Mouse (Mus musculus) right cerebral cortex, postnatal 10 days (tissue): ENCODE measurements around the gene Ctu2.
A peak's percentile ranks its signal among the peaks of the same experiment; 100 is the strongest.

Source experiments
- DNase-seq, 2 experiments: peaks; one replicate each; pipeline ENCODE4 v3.0.0; 2021; ENCODE audit warnings: low spot score in 2 of 2

Gene Ctu2

DNA sequence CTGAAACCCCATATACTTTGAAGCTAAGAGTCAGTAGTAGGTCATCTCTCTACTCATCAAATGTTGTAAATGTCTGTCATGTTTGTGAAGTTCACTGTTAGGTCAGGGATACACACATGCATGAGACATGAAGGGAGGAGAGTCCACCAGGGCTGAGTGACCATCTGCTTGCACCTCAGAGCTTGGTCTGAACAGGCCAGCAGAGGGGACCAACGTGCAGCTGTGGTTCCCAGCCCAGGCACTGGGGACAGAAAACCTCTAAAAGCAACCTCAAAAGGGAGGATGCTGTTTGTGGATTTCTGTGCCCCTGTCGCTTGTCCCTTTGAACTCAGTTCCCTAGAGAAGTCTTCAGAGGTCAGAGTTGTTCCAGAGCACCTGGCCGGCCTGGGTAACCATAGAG lies 30.7 kb upstream of the Ctu2 start:
- DNase-seq: peak in 1 of 2 experiments; percentile 22

DNA sequence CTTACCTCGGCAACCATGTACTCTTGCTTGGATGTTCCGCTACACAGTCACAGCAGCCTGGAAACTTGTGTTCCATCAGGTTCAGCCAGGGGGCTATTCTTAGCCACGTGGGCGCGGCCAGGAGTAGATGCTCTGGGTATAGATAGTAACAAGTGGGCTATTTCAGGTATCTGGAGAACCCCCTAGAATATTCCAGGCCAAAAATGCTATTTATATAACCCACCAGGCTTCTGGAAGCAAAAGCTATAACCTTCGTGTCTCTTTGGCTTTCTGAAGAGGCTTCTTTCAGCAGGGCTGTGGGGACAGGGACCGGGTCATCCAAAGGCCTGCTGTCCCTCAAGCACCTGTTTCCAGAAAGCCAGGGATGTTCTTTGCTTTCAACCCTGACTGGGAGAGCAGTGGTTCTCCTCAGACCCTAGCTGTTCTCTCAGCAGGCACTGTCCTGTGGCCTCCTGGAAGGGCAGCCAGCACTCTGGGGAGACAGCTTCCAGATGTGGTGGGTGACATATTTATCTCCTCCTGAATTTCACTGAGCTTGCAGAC lies 24.7 kb upstream of the Ctu2 start:
- no peak for DNase-seq

DNA sequence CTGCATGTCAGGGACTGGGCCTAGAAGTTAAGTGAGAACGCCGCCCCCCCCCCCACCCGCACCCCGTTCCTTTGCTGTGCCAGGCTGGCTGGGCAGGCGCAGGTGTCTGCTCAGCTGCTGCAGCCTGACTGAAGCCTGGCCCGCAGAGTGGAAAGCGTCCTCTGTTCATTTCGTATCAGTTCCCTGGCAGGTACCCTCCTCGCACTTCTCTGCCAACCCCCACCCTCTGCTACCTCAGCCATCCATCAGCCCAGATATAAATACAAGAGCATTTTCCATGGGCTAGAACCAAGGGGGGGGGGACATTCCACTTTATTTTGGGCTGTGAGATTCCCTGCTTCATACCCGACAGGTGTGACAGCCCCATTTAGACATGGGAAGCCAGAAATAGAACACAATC lies 23.8 kb upstream of the Ctu2 start:
- DNase-seq: no peak

DNA sequence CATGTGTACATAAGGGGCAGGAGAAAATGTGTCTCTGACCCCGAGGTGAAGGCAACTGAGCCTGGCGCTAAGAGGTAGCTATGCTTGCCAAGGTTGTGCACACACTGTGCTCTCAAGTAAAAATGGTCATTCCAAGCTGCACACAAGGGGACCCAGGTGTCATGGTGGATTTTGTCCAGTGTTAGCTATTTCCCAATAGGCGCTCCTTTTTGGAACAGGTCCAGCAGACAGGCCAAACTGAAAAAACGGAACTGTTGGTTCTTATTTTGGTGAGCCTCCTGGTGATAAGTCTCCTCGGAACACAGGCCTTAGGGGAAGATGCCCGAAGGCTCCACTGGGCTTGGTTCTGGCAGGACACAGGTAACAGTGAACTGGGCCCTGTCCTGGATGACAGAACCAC lies 21.5 kb upstream of the Ctu2 start:
- DNase-seq: no peak

DNA sequence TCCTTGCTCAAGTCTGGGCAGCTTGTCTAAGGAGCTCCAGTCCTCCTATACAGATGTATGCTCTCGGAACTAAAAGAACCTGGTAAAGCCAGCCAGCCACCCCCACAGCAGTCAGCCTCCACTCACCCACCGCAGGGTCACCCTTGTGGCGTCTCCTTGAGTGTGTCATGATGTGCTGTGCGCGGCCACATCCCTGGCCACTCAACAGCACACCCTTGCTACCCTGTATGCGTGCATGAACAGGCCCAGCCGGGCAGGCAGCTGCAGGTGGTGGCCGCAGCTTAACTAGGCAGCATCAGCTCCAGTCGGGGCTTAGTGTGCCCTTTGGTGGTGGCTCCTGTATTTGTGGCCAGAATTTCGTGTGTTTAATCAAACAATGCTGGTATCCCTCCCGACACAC lies 18.8 kb upstream of the Ctu2 start:
- no peak for DNase-seq

DNA sequence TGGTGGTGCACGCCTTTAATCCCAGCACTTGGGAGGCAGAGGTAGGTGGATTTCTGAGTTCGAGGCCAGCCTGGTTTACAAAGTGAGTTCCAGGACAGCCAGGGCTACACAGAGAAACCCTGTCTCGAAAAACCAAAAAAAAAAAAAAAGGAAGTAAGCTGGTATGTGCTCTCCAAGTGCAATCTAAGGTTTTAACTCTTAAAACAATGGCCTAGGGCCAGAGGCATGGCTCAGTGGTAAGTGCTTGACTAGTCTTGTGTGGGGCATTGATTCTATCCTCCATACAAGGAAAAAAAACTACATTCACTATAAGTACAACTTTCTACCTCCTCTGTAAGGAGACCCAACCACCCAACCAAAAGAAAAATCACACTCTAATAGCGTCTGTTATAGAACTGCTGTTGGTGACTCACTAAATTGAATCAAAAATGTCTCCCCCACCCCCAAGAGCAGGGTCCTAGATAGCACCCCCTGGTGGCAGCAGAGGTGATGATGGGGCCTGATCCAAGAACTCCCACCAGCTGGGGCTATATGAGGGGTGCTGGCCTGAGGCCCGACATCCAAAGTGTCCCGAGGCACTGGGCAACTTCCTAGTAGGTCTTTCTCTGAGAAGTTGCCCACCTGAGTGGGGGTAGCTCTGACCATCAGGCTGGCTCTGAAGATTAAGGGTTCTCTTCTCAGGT lies 16.6 kb upstream of the Ctu2 start:
- DNase-seq: no peak

DNA sequence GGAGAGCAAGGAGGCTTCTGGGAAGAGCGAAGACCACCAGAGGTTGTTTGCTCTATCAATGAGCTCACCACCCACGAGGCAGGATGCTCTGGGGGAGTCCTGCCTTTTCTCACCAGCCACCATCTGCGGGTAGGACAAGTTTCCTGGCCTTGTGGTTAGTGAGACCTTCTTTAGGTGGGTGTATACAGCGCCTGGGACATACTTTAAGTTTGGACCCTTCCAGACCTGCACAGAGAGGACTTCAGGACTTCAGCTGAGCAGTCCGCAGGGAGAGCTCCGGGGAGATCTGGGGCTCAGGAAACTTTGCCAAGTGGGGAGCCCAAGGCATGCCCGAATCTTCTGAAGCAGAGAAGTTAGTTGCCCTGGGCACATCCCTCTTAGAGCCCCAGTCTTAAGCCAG lies 16.0 kb upstream of the Ctu2 start:
- no peak for DNase-seq

DNA sequence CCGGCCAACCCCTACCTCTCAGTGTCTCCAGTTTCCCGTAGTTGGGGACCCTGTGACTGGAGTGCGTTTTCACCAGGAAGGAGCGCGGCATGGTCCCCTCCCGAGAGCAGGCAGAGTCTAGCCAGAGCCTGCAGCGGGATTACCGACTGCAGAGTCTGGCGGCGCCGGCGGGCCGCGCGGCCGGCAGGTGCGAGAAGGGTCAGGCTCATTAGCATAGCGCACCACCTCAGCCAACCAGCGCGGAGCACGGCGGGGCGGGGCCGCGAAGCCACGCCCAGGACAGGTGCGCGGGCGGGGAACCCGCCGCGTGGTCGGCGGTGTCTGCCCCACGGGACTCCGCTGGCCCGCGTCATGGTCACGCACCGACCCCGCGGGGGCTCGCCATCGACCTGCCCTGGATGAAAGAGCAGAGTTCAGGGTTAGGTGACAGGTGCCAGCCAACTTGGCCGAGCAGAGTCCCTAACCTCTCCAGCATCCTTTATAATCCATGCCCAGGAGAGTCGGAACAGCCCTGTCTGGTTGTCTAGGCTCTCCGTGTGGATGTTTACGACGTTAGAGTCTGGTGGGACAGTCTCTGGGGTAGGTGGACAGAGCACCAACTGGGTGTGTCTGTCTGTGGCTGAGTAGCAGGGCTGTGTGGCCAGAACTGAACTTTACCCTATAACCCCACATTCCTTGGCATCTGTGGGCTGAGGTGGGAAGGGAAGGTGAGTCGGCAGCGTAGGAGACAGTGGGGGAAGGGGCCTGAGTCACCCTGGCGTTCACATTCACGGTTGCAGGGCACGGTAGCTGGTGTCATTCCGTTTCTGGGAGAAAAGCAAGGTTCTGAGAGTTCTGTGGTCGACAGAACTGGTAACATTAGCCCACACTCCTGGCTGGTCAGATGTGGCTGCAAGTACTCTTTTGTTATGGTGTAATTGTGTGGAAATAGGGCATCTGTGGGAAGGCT lies 15.1 kb upstream of the Ctu2 start, which contains the start of gene Snai3:
TSS of gene Snai3 (minus strand) at position 210 of the 949 bp plus-strand sequence.
- DNase-seq: no peak

DNA sequence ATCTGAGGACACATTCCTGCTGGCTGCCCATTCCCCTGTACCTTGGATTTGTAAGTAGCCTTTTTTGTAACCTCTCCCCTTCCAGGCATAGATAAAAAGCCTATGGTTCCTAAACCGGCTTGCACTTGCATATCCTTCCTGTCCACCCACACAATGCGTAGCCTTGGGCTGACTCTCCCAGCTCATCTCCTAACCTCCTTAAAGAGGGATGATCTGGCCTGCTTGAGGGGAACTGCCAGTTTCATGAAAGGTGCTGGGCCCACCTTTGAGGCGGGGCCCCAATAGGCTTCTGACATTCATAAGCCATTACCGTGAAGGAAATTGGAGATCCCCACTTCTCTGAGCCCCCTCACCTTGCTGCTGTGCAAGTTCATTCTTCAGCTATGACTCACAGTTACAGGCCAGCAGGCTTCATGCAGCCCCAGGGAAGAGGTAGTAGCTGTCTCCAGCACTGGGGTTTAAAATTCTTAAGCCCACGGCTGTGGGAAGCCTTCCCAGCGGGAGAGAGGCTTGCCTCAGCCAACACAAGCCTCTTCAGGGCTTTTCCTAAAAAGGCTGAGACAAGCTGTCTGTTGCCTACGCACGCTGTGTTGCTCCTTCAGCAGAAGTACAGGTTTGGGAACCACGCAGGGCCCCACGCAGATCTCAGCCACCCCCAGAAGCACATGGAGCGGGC lies 14.3 kb upstream of the Ctu2 start:
- no peak for DNase-seq

DNA sequence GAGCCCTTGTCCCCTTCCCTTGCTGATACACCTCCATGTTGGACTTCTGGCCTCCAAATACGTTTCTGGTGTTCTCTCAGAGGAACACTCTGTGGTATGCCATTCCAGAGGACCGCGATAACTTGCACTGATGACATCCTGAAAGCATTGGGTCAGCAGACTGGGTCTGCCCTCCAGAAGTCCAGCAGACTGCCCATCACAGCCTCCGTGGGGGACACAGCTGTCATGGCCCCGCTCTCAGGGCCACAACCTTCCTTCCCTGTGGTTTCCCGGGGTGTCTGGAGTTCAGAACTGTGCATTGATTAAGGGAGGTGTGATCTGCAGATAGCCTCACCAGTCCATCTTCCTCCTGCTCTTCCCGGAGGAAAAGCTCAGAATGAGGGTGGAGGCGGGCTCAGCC lies 13.4 kb upstream of the Ctu2 start:
- no peak for DNase-seq

DNA sequence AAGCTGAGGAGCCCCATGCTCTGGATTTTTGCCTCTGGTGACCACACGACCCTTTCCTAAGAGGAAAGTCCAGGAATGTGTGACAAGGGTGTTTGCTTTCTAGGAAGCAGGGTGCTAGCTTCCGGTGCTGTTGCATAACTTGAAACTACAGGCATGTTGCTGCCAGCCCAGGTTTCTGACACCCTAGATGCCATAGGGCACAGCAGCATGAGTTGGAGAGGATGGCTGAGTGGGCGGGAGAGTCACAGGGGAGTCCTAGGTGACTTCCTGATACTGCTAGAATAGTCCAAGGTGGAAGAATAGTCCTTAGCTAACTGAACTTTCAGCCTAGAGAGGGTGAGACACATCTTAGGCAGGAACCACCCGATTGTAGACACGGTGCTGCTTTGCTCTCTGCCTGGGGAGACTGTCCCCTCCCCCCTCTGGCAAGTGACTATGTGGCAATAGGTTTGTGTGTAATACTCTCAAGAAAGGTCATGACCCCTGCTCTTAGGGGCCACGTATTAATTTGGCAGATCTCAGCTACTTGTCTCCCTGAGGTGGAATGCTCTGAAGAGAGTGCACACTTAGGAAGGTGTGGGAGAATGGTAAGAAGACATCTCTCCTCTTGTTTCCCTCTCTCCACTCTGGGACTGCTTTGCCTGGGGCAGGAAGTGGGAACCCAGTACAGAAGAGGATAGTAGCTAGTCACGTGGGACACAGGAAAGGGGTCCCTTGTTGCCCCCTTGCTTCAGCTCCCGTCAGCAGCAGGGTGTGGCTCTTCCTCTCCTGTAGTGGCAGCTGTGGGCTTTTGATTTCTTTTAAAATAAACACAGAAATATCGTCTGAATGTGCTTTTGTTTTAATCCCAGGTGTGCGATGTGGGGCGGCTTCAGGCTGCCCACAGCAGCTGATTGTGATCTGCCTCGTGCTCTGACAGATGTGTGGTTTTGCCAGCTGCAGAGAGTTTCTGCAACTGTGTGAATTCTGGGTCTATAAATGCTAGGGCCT lies 12.0 kb upstream of the Ctu2 start:
- DNase-seq: no peak

DNA sequence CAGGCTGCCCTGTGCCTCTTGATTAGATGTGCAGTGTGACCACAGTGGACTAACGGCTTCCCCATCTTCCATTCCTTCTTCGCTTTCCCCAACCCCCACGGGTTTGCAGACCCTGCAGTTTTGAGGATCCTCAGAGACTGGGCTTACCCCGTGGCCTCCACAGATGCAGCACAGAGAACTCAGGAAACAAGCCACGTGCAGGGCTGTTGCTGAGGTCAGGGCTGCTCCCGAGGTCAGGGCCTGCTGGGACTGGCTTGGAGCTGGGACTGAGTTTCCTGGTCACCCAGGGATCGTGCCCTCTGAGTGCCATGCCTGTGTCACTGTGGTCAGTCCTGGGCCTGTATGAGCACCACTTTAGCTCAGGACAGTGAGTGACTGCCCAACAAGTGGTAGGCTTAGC lies 11.0 kb upstream of the Ctu2 start:
- no peak for DNase-seq

DNA sequence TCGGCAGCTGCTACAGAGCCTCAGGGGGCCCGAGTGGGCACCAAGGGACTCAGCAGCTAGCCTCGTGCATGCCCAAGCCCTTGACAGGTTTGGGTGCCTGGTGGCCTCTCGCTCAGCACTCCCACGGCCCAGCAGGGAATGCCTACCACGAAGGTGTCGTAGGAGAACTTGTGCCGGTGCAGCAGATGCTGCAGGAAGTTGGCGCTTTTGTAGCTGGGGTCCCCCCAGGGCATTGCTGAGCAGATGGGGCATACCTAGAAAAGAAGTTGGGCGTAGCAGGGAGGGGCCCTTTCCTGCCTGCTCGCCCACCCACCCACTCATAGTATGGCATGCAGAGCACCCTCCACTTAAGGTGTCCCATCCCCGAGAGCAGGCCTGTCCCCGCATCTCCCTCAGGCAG lies 8.1 kb upstream of the Ctu2 start:
- no peak for DNase-seq

DNA sequence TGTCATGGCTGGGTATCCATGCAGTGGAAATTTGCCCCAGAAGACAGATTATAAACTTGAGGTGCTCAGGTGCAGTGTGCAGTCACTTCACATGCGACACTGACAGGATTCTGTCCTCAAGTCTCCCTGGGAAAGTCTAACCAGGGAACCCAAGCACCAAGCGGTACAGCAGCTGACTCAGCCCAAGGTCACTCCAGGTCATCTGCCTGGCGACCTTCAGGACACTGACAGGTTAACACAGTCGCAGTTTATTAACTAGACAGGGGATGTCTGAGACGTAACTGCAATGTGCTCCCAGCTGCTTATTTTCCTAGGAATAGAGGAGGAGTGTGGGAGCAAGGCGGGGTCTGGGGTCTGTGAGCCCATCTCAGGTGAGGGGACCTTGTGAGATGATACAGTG lies 6.5 kb upstream of the Ctu2 start:
- DNase-seq: no peak

DNA sequence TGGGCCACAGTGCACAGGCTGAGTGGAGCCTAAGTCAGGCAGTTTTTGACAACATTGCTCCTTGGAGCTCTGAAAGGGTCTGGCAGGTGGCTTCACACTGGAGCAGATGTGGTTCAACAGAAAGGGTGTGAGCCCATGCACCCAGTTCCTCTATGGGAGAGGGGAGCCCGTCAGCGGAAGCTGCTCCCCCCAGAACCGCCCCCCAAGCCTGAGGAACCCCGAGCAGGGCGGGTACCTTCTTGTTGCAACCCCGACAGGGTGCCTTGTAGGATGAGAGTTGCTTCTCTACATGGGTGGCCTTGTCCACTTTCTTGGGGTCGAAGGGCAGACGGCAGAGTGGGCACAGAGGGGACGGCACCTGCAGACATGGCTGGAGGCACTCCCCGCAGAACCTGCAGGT lies 6.0 kb upstream of the Ctu2 start:
- DNase-seq: no peak

DNA sequence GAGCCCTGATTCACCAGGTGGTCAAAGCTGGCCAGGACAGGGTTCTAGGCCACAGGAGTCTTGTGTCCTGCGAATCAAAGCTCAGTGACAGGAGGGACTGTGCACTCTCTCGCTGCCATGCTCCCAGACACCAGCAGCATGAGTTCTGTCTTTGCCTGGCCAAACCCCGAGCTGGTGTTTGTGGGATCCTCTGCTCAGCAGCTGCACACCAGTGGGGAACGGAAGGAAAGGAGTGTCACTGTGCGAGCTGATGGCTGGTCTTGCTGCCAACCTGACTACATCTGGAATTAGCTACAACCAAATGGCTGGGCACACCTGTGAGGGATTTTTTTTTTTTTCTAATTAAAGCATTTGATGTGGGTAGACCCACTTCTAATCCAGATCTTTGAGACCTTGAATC lies 5.3 kb upstream of the Ctu2 start:
- DNase-seq: no peak

DNA sequence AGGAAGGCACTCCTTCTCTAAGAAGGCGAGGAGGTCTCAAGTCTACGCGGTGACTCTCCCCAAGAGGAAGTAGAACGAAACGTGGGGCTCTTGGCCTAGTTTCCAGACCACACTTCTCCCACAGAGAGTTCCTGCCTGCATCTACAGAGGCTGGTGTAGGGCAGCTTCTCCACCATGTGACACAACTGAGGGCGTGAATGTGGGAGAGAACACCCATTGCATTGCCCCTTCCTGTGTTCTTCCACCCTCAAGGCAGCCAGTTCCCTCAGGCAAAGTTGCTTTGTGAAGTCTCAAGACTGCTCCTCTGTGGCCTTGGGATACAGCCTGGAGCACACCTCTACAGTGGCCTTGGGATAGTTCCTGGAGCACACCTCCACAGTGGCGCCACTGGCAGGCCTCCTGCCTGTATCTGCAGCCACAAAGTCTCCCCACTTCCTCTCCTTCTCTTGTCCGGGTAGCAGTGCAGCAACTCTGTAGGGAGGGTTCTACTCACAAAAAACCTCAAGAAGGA lies 2.0 kb upstream of the Ctu2 start:
- no peak for DNase-seq

DNA sequence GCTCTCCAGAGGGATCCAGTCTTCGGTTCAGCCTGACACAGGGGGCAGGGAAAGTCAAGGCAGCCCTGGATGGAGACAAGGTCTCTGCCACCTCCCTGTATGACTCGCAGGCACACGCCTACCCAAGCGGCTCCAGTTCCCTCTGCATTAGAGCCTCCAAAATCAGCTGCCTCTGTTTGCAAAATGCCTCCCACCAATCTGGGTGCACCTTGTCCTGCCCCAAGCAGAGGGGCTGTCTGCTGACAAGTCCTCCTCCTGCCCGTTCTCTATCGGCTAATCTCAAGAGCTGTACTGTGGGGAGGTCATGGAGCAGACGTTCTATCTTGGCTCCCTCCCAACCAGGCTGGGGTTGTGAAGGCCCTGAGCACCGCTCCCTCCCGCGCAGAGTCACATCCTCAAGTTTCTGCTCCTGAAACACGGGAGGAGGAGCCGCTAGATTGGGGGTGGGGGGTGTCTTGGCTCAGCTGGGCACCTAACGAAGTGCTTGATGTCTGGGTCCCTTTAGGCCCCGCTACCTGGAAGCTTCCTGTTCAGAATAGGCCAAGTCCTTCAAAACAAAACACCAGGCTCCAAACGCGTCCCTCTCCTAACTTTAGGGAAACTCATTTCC lies 887 bp upstream of the Ctu2 start:
- DNase-seq: peak in 1 of 2 experiments; percentile 66

DNA sequence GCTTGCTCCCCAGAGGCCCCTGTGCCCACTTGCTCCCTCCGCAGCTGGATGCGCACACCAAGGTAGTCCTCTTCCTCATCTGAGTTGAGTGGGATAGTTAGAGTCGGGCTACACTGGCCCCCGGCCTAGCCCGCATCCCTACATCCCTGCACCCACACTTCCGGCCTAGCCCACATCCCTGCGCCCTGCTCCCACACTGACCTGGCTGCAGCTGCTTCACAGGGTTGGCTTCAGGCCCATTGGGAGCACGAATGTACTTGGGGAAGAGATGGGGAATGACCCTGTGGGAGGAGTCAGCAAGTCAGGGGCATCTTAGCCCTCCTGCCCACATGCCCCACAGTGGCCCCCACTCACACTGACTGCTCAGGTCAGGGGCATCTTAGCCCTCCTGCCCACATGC lies 6.5 kb downstream of the Ctu2 start:
- no peak for DNase-seq

DNA sequence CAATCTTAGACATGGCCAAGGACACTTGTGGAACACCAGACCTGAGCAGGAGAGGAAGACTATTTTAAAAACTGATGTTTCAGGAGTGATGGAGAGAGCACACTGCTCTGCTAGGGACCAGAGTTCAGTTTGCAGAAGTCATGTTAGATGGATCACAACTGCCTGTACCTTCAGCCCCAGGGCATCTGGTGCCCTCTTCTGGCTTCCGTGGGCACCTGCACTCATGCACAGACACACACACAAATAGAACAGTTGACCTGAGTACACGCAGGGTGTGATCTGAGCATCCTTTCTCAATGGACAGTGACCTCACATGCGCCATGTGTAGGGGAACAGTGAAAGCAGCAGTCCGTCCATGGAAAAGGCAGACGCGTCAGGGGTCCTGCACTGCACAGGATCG lies 7.9 kb downstream of the Ctu2 start:
- no peak for DNase-seq
